Mouse (Mus musculus) cortical plate, adult 2 months (tissue): ENCODE measurements around the gene Msln. TPM values are rescaled to one million over a fixed set of nuclear protein-coding genes. Genes with fewer than 3 reads are reported as not detected.
"Not testable (repeated sequence)": the region's sequence is repeated elsewhere in the genome, so short reads cannot be mapped to it uniquely, and the experiment has no call there.

Source experiments
- H3K27ac ChIP-seq: fragments of 200-500 bp; 2 replicates; pipeline ENCODE4 v1.5.1; 2012; ENCODE audit warnings: low read length, control low read depth, inconsistent platforms; ENCODE audit not compliant: insufficient read depth
- H3K4me1 ChIP-seq: fragments of 200-500 bp; 2 replicates; pipeline ENCODE4 v1.6.1; 2011; ENCODE audit warnings: low read length; ENCODE audit not compliant: control insufficient read depth, insufficient read depth
- H3K4me3 ChIP-seq: fragments of 200-500 bp; 2 replicates; pipeline ENCODE4 v1.5.1; 2011; ENCODE audit warnings: mild to moderate bottlenecking, low read length, control low read depth; ENCODE audit not compliant: insufficient read depth
- CTCF ChIP-seq: fragments of 200-500 bp; IDR thresholded peaks from 2 replicates; pipeline ENCODE4 v1.5.1; 2011; ENCODE audit warnings: mild to moderate bottlenecking, control low read depth, low read length; ENCODE audit not compliant: insufficient read depth; ENCODE audit errors: extremely low read depth
- POLR2A ChIP-seq: fragments of 200-500 bp; IDR thresholded peaks from 2 replicates; pipeline ENCODE4 v1.6.1; 2011; ENCODE audit warnings: mild to moderate bottlenecking, low read length, control low read depth; ENCODE audit not compliant: insufficient read depth; ENCODE audit errors: extremely low read depth
- polyA plus RNA-seq: library from polyadenylated mRNA; depleted of rRNA; stranded (reverse); fragments of >200 nt; gene quantifications from 2 replicates; pipeline ENCODE4 v1.2.3, GENCODE M21; 2012

The Msln gene
- polyA plus RNA-seq, 1 experiment = 2.3 TPM

- Histone ChIP-seq H3K4me3 (no peak overlapping the region), H3K4me1 (peaks cover 3% of the 10 kb centered on the region), H3K27ac (no peak overlapping the region)
- TF ChIP-seq CTCF = no peak
- no peak for TF ChIP-seq POLR2A
Observed at GRCm38 (mm10) chr17:25755627-25756377, 1.6 kb upstream of the Msln start.

- Histone ChIP-seq H3K27ac (no peak overlapping the region), H3K4me1 (peaks cover 2% of the 10 kb centered on the region), H3K4me3 (no peak overlapping the region)
- TF ChIP-seq CTCF (no peak), POLR2A (no peak)
Observed at GRCm38 (mm10) chr17:25755086-25755485, 908 bp upstream of the Msln start.

GRCm38 (mm10) chr17:25751446-25751845 is 2.7 kb downstream of the Msln start:
- TF ChIP-seq POLR2A (no peak), CTCF (no peak)
- Histone ChIP-seq H3K4me3 (no peak overlapping the region), H3K27ac (no peak overlapping the region), H3K4me1 (no peaks in the 10 kb centered on the region)

- TF ChIP-seq CTCF = no peak
- no peak for TF ChIP-seq POLR2A
- no peak overlapping the region for H3K4me3 ChIP-seq
- H3K4me1 ChIP-seq = no peaks in the 10 kb centered on the region
- no peak overlapping the region for H3K27ac ChIP-seq
Observed at GRCm38 (mm10) chr17:25749314-25749713, 4.9 kb downstream of the Msln start.

DNA sequence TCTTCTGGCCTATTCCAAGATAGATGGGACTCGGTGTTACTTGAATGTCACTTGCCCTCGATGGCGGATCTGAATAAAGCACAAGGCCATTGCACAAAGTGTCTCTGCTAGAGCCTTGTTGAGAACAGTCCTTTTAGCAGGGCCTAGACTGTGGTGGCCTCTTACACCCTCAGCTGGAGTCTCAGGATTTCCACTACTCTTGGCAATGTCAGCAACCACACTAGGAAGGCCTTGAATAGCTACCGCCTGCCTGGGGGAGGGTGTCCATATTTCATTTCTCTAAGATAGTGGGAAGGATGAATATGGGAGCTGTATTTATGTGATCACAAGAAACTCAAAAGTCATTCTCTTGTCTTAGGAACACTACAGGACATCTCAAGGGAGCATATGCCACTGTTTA is 5.9 kb downstream of the Msln start:
- H3K4me1 ChIP-seq = no peaks in the 10 kb centered on the region
- H3K27ac ChIP-seq = no peak overlapping the region
- H3K4me3 ChIP-seq = no peak overlapping the region
- TF ChIP-seq CTCF (no peak), POLR2A (no peak)

- TF ChIP-seq POLR2A (no peak), CTCF (no peak)
- no peak overlapping the region for H3K27ac ChIP-seq
- no peaks in the 10 kb centered on the region for H3K4me1 ChIP-seq
- no peak overlapping the region for H3K4me3 ChIP-seq
Observed at GRCm38 (mm10) chr17:25744311-25744710, 9.9 kb downstream of the Msln start.

DNA sequence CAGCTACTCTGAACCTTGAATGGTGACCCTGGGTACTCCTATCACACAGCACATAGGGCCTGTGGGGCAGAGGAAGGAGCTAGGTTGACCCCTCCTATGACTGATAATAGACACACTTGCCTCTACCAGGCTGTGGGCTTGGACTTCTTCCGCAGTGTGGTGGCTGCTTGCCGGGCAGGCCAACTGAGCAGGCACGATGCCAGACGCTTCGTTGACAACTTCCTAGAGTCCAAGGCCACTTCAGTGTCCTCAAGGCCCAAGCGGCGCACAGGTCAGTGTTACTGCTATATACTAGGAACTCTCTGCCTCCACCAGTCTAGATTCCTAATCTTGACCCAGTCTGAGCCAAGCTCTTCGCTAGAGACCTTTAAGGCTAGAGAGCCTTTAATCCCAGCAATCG is 10.3 kb downstream of the Msln start:
- H3K4me1 ChIP-seq = no peaks in the 10 kb centered on the region
- no peak overlapping the region for H3K27ac ChIP-seq
- H3K4me3 ChIP-seq = no peak overlapping the region
- TF ChIP-seq CTCF (no peak), POLR2A (no peak)

DNA sequence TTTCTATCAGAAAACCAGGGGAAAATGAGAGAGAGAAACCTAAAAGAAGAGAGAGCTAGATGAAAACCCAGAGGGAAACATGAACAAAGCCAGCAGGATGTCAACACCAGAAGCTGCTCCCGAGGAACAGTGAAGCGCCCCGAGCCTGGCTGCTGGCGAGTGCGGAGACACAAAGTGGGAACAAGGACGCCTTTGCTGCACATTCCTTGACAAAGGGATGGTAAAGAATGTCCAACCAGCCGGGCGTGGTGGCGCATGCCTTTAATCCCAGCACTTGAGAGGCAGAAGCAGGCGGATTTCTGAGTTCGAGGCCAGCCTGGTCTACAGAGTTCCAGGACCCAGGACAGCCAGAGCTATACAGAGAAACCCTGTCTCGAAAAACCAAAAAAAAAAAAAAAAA is 12.7 kb downstream of the Msln start:
- H3K4me1 ChIP-seq, H3K27ac ChIP-seq, H3K4me3 ChIP-seq: not testable (repeated sequence)

GRCm38 (mm10) chr17:25738861-25739260 is 15.3 kb downstream of the Msln start:
- no peak overlapping the region for H3K27ac ChIP-seq
- H3K4me3 ChIP-seq = no peak overlapping the region
- TF ChIP-seq POLR2A (no peak), CTCF (no peak)
- no peaks in the 10 kb centered on the region for H3K4me1 ChIP-seq

- TF ChIP-seq CTCF = no peak
- TF ChIP-seq POLR2A = no peak
- Histone ChIP-seq H3K4me3 (no peak within 1 kb of the TSS), H3K27ac (no peak within 1 kb of the TSS), H3K4me1 (no peaks in the 10 kb centered on the region)
Observed at GRCm38 (mm10) chr17:25735745-25736144, 18.4 kb downstream of the Msln start, which contains the start of gene Mslnl. Mslnl (plus strand) TSS chr17:25736042.
